Mouse (Mus musculus) bone marrow macrophage, adult 2 months (primary cell): ENCODE data around the gene Grm4.

Source experiments
- CTCF ChIP-seq: IDR thresholded peaks from 2 replicates; pipeline ENCODE4 v1.5.1; 2012; ENCODE audit warnings: low read depth, mild to moderate bottlenecking, low read length, moderate library complexity
- POLR2A ChIP-seq: IDR thresholded peaks from 2 replicates; pipeline ENCODE4 v1.6.1; 2012; ENCODE audit warnings: mild to moderate bottlenecking, low read depth, low read length, borderline replicate concordance

DNA sequence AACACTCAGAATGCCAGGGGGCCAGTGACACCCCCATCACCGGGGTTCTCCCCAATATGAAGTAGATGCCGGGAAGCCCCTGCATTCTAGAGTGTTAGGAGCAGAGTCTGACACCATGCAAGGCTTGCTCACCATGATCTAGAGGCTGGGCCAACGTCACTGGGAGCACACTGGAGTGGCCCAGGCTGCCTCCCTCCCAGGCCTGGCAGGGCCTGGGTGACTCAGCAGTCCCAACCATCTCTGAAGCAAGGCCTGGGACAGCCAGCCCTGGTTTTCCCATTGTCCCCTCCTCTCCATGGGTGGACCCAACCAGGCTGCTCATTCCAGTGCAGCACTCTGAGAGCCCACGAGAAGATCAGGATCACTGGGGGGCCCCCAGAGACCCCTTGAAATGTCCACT lies 20.4 kb downstream of the Grm4 start:
- TF ChIP-seq POLR2A (no peak), CTCF (no peak)
